Comparison of ENCODE assay signal across 7 mouse cellular contexts in genomic region chr7:66427053-66427436, GRCm38 (mm10). TPM values are rescaled to one million over a fixed set of nuclear protein-coding genes. Genes with fewer than 3 reads are reported as not detected.
A peak's percentile ranks its signal among the peaks of the same experiment; 100 is the strongest.
DNase-seq lines count a peak whose midpoint lies in the region; ATAC-seq lines count a peak whose summit lies in the region.

No protein-coding gene starts in this region.

- H3K36me3 ChIP-seq in neural tube, embryonic 11.5 days (ENCODE audit: control insufficient read depth, insufficient read depth, low read length) = no peaks in the 10 kb centered on the region
- H3K36me3 ChIP-seq in forebrain, embryonic 15.5 days = no peaks in the 10 kb centered on the region
- H3K36me3 ChIP-seq in liver, embryonic 11.5 days (ENCODE audit: control insufficient read depth, insufficient read depth, low read length) = no peaks in the 10 kb centered on the region
- no peaks in the 10 kb centered on the region for H3K36me3 ChIP-seq in stomach, embryonic 15.5 days

- peak overlapping the region; percentile 87 for H3K4me2 ChIP-seq in neural tube, embryonic 11.5 days (ENCODE audit: low read depth)
- peak overlapping the region; percentile 95 for H3K4me2 ChIP-seq in forebrain, embryonic 15.5 days (replicated peaks)
- peak overlapping the region; percentile 73 for H3K4me2 ChIP-seq in liver, embryonic 11.5 days
- H3K4me2 ChIP-seq in stomach, embryonic 15.5 days = peak overlapping the region; percentile 90

- under 1% methylated on average over 23 of the region's 23 CpGs for WGBS in neural tube, embryonic 11.5 days
- WGBS in forebrain, embryonic 15.5 days = under 1% methylated on average over 23 of the region's 23 CpGs
- WGBS in liver, embryonic 11.5 days = 4% methylated on average over 23 of the region's 23 CpGs
- WGBS in stomach, embryonic 15.5 days = under 1% methylated on average over 23 of the region's 23 CpGs

- no peak overlapping the region for H3K9ac ChIP-seq in neural tube, embryonic 11.5 days (ENCODE audit: low read length)
- peak overlapping the region; percentile 42 for H3K9ac ChIP-seq in forebrain, embryonic 15.5 days (replicated peaks)
- H3K9ac ChIP-seq in liver, embryonic 11.5 days (ENCODE audit: low read depth, low read length) = no peak overlapping the region
- peak overlapping the region; percentile 13; the same call in 1 of the 2 replicates for H3K9ac ChIP-seq in stomach, embryonic 15.5 days

- no peak for DNase-seq in neural tube, embryonic 11.5 days (ENCODE audit: low spot score)
- no peak for DNase-seq in neural tube, embryonic 10.5 days (ENCODE audit: extremely low spot score, low spot score)
- DNase-seq in liver, embryonic 11.5 days (ENCODE audit: low spot score) = no peak
- DNase-seq in gastrocnemius, adult 8-10 months (ENCODE audit: low spot score in 2 of 2) = no peak
- DNase-seq in cerebellum, postnatal 25 days = no peak

- peaks cover 55% of the 10 kb centered on the region for H3K27me3 ChIP-seq in neural tube, embryonic 11.5 days (ENCODE audit: control insufficient read depth, insufficient read depth, low read length)
- peaks cover 49% of the 10 kb centered on the region for H3K27me3 ChIP-seq in forebrain, embryonic 15.5 days
- H3K27me3 ChIP-seq in liver, embryonic 11.5 days (replicated peaks; ENCODE audit: control insufficient read depth, insufficient read depth, low read length) = peaks cover 62% of the 10 kb centered on the region
- peaks cover 41% of the 10 kb centered on the region for H3K27me3 ChIP-seq in stomach, embryonic 15.5 days (replicated peaks)

- peak overlapping the region; percentile 47 for H3K4me3 ChIP-seq in neural tube, embryonic 11.5 days (ENCODE audit: low read depth, low read length)
- peak overlapping the region; percentile 49 for H3K4me3 ChIP-seq in forebrain, embryonic 15.5 days
- H3K4me3 ChIP-seq in liver, embryonic 11.5 days (ENCODE audit: low read depth, low read length) = peak overlapping the region; percentile 50
- peak overlapping the region; percentile 44 for H3K4me3 ChIP-seq in stomach, embryonic 15.5 days (replicated peaks)

- H3K27ac ChIP-seq in neural tube, embryonic 11.5 days (ENCODE audit: low read depth, low read length) = no peak overlapping the region
- H3K27ac ChIP-seq in forebrain, embryonic 15.5 days (replicated peaks) = no peak overlapping the region
- H3K27ac ChIP-seq in liver, embryonic 11.5 days (ENCODE audit: low read depth, low read length) = no peak overlapping the region
- H3K27ac ChIP-seq in stomach, embryonic 15.5 days = no peak overlapping the region

- no peaks in the 10 kb centered on the region for H3K9me3 ChIP-seq in neural tube, embryonic 11.5 days (ENCODE audit: control insufficient read depth, low read length)
- H3K9me3 ChIP-seq in forebrain, embryonic 15.5 days = no peaks in the 10 kb centered on the region
- H3K9me3 ChIP-seq in liver, embryonic 11.5 days (ENCODE audit: control insufficient read depth, low read length) = no peaks in the 10 kb centered on the region
- no peaks in the 10 kb centered on the region for H3K9me3 ChIP-seq in stomach, embryonic 15.5 days

- ATAC-seq in neural tube, embryonic 11.5 days (ENCODE audit: insufficient read depth, low FRiP score, low TSS enrichment) = peak; percentile 31; the same call in 1 of the 2 replicates
- ATAC-seq in forebrain, embryonic 15.5 days (replicated peaks) = peak; percentile 39
- no peak for ATAC-seq in liver, embryonic 11.5 days (replicated peaks; ENCODE audit: low FRiP score)
- ATAC-seq in stomach, embryonic 15.5 days (ENCODE audit: insufficient read depth, low FRiP score, low read depth) = no peak

- peaks cover 3% of the 10 kb centered on the region; the same call in 1 of the 2 replicates for H3K4me1 ChIP-seq in neural tube, embryonic 11.5 days (ENCODE audit: control insufficient read depth, insufficient read depth, low read length)
- H3K4me1 ChIP-seq in forebrain, embryonic 15.5 days = peaks cover 15% of the 10 kb centered on the region
- peaks cover 6% of the 10 kb centered on the region; the same call in 1 of the 2 replicates for H3K4me1 ChIP-seq in liver, embryonic 11.5 days (replicated peaks; ENCODE audit: control insufficient read depth, insufficient read depth, low read length)
- peaks cover 10% of the 10 kb centered on the region; the same call in 1 of the 2 replicates for H3K4me1 ChIP-seq in stomach, embryonic 15.5 days

RNA-seq across cellular contexts. Expression of gene Aldh1a3, which starts 0.3 kb away (rescaled TPM):
- polyA plus RNA-seq in neural tube, embryonic 11.5 days (2014; fragmentation: Nextera tagmentation; extraction: Ambion mirVana) = 1.4 and 1.5 TPM in 2 replicates
- polyA plus RNA-seq in forebrain, embryonic 15.5 days (2015; fragmentation: Nextera tagmentation; extraction: Ambion mirVana) = 6.6 and 6.7 TPM in 2 replicates
- polyA plus RNA-seq in liver, embryonic 11.5 days (2014; fragmentation: Nextera tagmentation; extraction: Ambion mirVana) = 2.9 TPM in 2 replicates
- 9.5 and 11.5 TPM in 2 replicates for polyA plus RNA-seq in stomach, embryonic 15.5 days (2015; fragmentation: Nextera tagmentation; extraction: Ambion mirVana)
- total RNA-seq in gastrocnemius, adult 8-10 months (2022) = 1 to 10 TPM in 3 of 4 experiments, under 1 TPM in 1; 0.63 to 1.6 (median 1.1) TPM

RNA-seq across cellular contexts. Expression of gene Lrrk1, which starts 38.9 kb away (rescaled TPM):
- 5.5 and 7.0 TPM in 2 replicates for polyA plus RNA-seq in neural tube, embryonic 11.5 days (2014; fragmentation: Nextera tagmentation; extraction: Ambion mirVana)
- 2.2 and 2.6 TPM in 2 replicates for polyA plus RNA-seq in forebrain, embryonic 15.5 days (2015; fragmentation: Nextera tagmentation; extraction: Ambion mirVana)
- 8.9 and 9.3 TPM in 2 replicates for polyA plus RNA-seq in liver, embryonic 11.5 days (2014; fragmentation: Nextera tagmentation; extraction: Ambion mirVana)
- polyA plus RNA-seq in stomach, embryonic 15.5 days (2015; fragmentation: Nextera tagmentation; extraction: Ambion mirVana) = 19.5 and 19.7 TPM in 2 replicates
- 1 to 10 TPM; 2.2 to 3.8 (median 2.9) TPM for total RNA-seq in gastrocnemius, adult 8-10 months (2022)

Comparison
In these comparisons a context has a peak if more than half of its experiments do, and no peak if none do; other contexts are left out.
1. ATAC-seq: peak in neural tube, embryonic 11.5 days (single experiment) and forebrain, embryonic 15.5 days (single experiment); none in liver, embryonic 11.5 days (single experiment) and stomach, embryonic 15.5 days (single experiment).
2. H3K9ac ChIP-seq: peak in forebrain, embryonic 15.5 days (single experiment) and stomach, embryonic 15.5 days (single experiment); none in neural tube, embryonic 11.5 days (single experiment) and liver, embryonic 11.5 days (single experiment).
3. Peak in every context shown above with its lines, with median percentiles within 50 percentile points of each other: H3K4me2 ChIP-seq and H3K4me3 ChIP-seq.